Mouse (Mus musculus): ENCODE data around the gene Rere.

Gene Rere

DNA sequence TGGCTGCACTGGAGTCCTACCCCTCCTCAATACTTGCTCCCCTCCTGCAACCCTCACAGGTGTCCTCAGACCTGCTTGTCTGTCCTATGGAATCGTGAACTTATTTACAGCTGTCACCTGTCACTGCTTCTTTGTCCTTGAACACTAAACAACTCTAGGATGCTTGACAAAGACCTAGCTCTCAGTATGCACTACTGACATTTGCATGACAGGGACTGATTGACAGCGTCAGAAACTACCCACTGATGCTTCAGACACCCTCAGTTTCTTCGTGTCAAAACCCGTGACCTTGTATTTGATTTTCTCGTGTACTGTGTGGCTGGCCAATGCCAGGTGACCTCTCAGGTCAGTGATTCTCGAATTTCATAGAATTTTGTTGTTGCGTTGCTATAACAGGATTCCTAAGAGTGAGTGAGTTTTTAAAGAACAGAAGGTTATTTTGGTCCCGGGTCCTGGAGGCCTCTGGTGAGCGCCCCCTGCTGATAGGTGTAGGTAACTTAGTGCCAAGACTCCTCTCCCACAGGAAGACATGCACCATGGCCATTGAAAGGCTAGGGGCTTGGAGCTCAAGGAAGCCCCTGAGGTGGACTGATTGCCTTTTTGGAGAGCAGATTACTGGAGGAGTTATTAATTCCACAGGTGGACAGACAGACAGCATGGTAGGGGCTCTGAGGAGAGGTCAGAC, 378.6 kb downstream of the Rere start:
- DNase-seq (ENCODE audit: low spot score in 2 of 2): no peak

DNA sequence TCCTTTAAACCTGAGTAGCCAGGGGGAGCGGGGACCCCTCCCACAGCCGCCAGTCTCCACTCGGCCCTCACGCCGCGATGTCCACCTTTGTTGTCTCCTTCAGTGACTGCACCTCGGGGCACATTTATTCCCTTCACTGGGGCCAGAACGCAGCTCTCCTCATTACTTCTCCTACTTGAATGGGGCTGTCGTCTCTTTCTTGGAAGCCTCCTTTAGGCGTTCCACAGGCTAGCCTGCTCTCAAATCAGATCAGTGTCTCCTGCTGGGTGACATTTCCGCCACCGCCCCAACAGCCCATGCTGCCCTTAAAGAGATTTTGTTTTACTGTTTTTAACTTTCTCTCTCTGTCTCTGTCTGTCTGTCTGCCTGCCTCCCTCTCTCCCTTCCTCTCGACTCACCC, 380.4 kb downstream of the Rere start:
- no peak for DNase-seq (ENCODE audit: low spot score in 2 of 2)

DNA sequence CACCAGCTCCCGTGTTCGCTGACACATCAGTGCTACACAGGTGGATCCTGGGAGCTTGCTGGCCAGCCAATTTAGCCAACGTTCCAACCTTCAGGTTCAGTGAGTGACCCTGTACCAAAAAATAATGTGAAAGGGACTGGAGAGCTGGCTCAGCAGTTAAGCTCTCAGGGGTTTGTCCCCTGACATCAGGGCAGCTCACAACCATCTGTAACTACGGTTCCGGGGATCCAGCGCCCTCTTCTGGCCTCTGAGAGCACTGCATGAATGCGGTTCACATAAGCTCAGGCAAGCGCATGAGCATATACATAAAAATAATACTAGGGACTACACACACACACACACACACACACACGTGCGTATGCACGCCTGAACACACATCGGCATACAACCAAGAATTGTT, 381.7 kb downstream of the Rere start:
- DNase-seq (ENCODE audit: low spot score in 2 of 2): no peak

DNA sequence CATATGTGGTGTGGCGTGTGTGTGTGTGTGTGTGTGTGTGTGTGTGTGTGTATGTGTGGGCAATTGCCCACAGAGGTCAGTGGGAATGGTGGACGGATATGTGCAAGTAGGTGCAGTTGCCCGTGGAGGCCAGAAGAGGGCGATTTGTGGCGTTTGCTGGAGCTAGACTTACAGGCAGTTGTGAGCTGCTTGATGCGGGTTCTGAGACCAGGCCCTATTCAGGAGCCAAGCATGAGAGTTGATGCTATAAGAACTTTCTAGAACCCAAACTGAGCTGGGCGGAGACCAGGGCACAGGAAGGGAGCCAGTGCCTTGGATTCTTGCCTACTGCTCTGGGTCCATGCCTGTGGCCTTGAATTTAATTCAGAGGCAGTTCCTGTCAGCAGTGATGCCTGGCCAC, 383.3 kb downstream of the Rere start:
- no peak for DNase-seq (ENCODE audit: low spot score in 2 of 2)

DNA sequence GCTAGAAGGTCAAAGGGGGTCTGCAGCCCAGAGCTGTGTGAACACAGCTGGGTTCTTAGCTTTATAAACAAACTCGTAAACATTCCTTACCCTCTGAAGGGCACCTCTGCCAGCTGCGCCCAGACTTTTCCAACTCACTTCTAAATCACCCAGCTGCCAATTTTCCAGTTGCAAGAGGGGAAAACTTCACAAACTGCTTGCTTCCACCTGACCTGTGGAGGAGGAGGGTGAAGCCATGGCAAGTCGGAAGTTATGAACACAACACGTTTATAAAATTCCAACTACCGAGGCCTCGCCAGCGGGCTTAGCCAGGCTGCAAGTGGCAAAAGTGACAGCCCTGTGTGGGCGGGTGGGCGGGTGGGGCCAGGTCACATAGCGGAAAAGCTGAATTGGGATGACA, 384.4 kb downstream of the Rere start:
- DNase-seq (ENCODE audit: low spot score in 2 of 2): no peak
